ENCODE assay signal across 8 mouse cellular contexts in the genomic region with DNA sequence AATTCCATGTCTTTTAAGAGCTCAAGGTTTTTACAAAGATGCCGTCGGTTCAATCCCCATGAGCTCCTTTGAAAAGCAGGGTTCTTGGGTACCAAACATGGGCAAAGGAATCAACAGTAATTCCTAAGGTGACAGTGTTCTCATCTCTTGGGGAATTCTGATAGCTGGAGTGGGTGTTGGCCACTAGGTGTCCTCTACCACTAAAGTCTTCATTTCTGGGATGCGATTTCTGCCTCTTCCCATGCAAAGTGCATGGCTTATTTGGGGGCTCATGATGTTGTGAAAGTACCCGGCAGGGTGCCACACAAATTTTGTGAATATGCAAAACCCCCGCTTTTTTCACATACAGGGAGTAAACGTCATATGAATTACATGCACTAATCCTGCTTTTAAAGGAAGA. TPM values are rescaled to one million over a fixed set of nuclear protein-coding genes. Genes with fewer than 3 reads are reported as not detected.
DNase-seq lines count a peak whose midpoint lies in the region; ATAC-seq lines count a peak whose summit lies in the region.

No protein-coding gene starts in this region.

- 0 out of 2 replicates have a peak, but pooled peaks cover 3% of the 10 kb centered on the region for H3K27me3 ChIP-seq in forebrain, embryonic 14.5 days (replicated peaks; ENCODE audit: control insufficient read depth, insufficient read depth, low read length)
- peaks cover 22% of the 10 kb centered on the region for H3K27me3 ChIP-seq in forebrain, embryonic 12.5 days

- H3K27ac ChIP-seq in forebrain, embryonic 14.5 days (ENCODE audit: low read depth, low read length) = no peak overlapping the region
- no peak overlapping the region for H3K27ac ChIP-seq in forebrain, embryonic 12.5 days

- no peak overlapping the region for H3K4me3 ChIP-seq in forebrain, embryonic 14.5 days (ENCODE audit: low read depth, low read length)
- H3K4me3 ChIP-seq in forebrain, embryonic 12.5 days (replicated peaks) = no peak overlapping the region

- intact Hi-C loops in left cerebral cortex, postnatal 14 days (cut with DNase I) = no loop called here

- H3K36me3 ChIP-seq in forebrain, embryonic 14.5 days (ENCODE audit: control insufficient read depth, insufficient read depth, low read length) = no peaks in the 10 kb centered on the region
- no peaks in the 10 kb centered on the region for H3K36me3 ChIP-seq in forebrain, embryonic 12.5 days (replicated peaks)

- H3K4me2 ChIP-seq in forebrain, embryonic 14.5 days (ENCODE audit: low read length) = no peak overlapping the region
- no peak overlapping the region for H3K4me2 ChIP-seq in forebrain, embryonic 12.5 days

- ATAC-seq in forebrain, embryonic 14.5 days = no peak
- no peak for ATAC-seq in forebrain, embryonic 12.5 days (ENCODE audit: low FRiP score)
- no peak for ATAC-seq in monocyte, adult 5-6 weeks (replicated peaks; ENCODE audit: insufficient number of reproducible peaks, low FRiP score, low TSS enrichment, poor library complexity, severe bottlenecking)

- H3K9ac ChIP-seq in forebrain, embryonic 14.5 days (ENCODE audit: low read length) = no peak overlapping the region
- no peak overlapping the region for H3K9ac ChIP-seq in forebrain, embryonic 12.5 days

- 34% methylated on average over 6 of the region's 6 CpGs for WGBS in forebrain, embryonic 14.5 days
- WGBS in forebrain, embryonic 12.5 days = 33% methylated on average over 6 of the region's 6 CpGs

- no peaks in the 10 kb centered on the region for H3K9me3 ChIP-seq in forebrain, embryonic 14.5 days (replicated peaks; ENCODE audit: control insufficient read depth, low read length)
- H3K9me3 ChIP-seq in forebrain, embryonic 12.5 days = no peaks in the 10 kb centered on the region

- no peaks in the 10 kb centered on the region for H3K4me1 ChIP-seq in forebrain, embryonic 14.5 days (ENCODE audit: control insufficient read depth, insufficient read depth, low read length)
- peaks cover 5% of the 10 kb centered on the region; the same call in 1 of the 2 replicates for H3K4me1 ChIP-seq in forebrain, embryonic 12.5 days

- peak; percentile 60 for DNase-seq in forebrain, embryonic 14.5 days (ENCODE audit: low spot score)
- DNase-seq in left cerebral cortex, postnatal 14 days (ENCODE audit: low spot score in 2 of 2) = peak; percentile 21 to 34
- DNase-seq in left cerebral cortex, adult 11 months (ENCODE audit: low spot score) = no peak
- peak; percentile 24 for DNase-seq in MN1 (ENCODE audit: low spot score)
- DNase-seq in embryo, embryonic 11 days = peak; percentile 44
- no peak for DNase-seq in thymus, adult 18-20 months

RNA-seq across cellular contexts. Expression of a gene that starts 46.3 kb away (rescaled TPM):
- 131 and 146 TPM in 2 replicates for polyA plus RNA-seq in forebrain, embryonic 14.5 days (2014; fragmentation: Nextera tagmentation; extraction: Ambion mirVana)
- 185 and 192 TPM in 2 replicates for polyA plus RNA-seq in forebrain, embryonic 12.5 days (2016; fragmentation: Nextera tagmentation; extraction: Ambion mirVana)
- 100 to 1,000 TPM; 103 to 112 TPM for total RNA-seq in left cerebral cortex, postnatal 14 days (2021)
- 110 to 141 TPM (median 110 TPM) in 3 replicates for total RNA-seq in monocyte, adult 5-6 weeks (2017)

Comparison
In these comparisons a context has a peak if more than half of its experiments do, and no peak if none do; other contexts are left out.
1. DNase-seq: peak in forebrain, embryonic 14.5 days (single experiment), left cerebral cortex, postnatal 14 days (2 of 2), MN1 (single experiment) and embryo, embryonic 11 days (single experiment); none in left cerebral cortex, adult 11 months (single experiment) and thymus, adult 18-20 months (0 of 2).